Comparison of ENCODE assay signal across 24 mouse cellular contexts in genomic region chr1:177557856-177558255, GRCm38 (mm10).
A peak's percentile ranks its signal among the peaks of the same experiment; 100 is the strongest.
DNase-seq lines count a peak whose midpoint lies in the region; ATAC-seq and TF ChIP-seq lines count a peak whose summit lies in the region.
"Had no signal": no experiment of that assay in that cellular context is flagged by ENCODE, and none has a peak within 500 bp of the region (broad histone marks: within the 10 kb centered on the region; RNA-seq: fewer than 3 reads in every experiment).

No protein-coding gene starts in this region.

- H3K4me1 ChIP-seq in midbrain, embryonic 10.5 days = peaks cover 61% of the 10 kb centered on the region
- H3K4me1 ChIP-seq in midbrain, embryonic 13.5 days (replicated peaks) = peaks cover 29% of the 10 kb centered on the region
- peaks cover 19% of the 10 kb centered on the region for H3K4me1 ChIP-seq in intestine, embryonic 16.5 days (ENCODE audit: control insufficient read depth, insufficient read depth, low read length)
- H3K4me1 ChIP-seq in small intestine, adult 2 months (ENCODE audit: control insufficient read depth, insufficient read depth, insufficient read length, low read length) = peaks cover 22% of the 10 kb centered on the region
- H3K4me1 ChIP-seq in forebrain, postnatal 0 days (ENCODE audit: insufficient read depth) = peaks cover 10% of the 10 kb centered on the region

- no peak overlapping the region for H3K9ac ChIP-seq in midbrain, embryonic 13.5 days (replicated peaks)
- H3K9ac ChIP-seq in intestine, embryonic 16.5 days (ENCODE audit: low read depth, low read length) = no peak overlapping the region
- H3K9ac ChIP-seq in forebrain, postnatal 0 days = no peak overlapping the region
- H3K9ac ChIP-seq: embryonic facial prominence, embryonic 13.5 days; embryonic facial prominence, embryonic 15.5 days; forebrain, embryonic 12.5 days had no signal

- H3K36me3 ChIP-seq in midbrain, embryonic 10.5 days = no peaks in the 10 kb centered on the region
- no peaks in the 10 kb centered on the region for H3K36me3 ChIP-seq in midbrain, embryonic 13.5 days
- no peaks in the 10 kb centered on the region for H3K36me3 ChIP-seq in intestine, embryonic 16.5 days (ENCODE audit: control insufficient read depth, insufficient read depth, low read length)
- no peaks in the 10 kb centered on the region for H3K36me3 ChIP-seq in small intestine, adult 2 months (ENCODE audit: control insufficient read depth, insufficient read depth, low read length)
- H3K36me3 ChIP-seq in forebrain, postnatal 0 days (ENCODE audit: insufficient read depth) = no peaks in the 10 kb centered on the region
- H3K36me3 ChIP-seq: embryonic facial prominence, embryonic 13.5 days; embryonic facial prominence, embryonic 15.5 days; forebrain, embryonic 10.5 days; forebrain, embryonic 12.5 days had no signal

- H3K4me3 ChIP-seq in midbrain, embryonic 10.5 days = no peak overlapping the region
- H3K4me3 ChIP-seq in midbrain, embryonic 13.5 days (replicated peaks) = no peak overlapping the region
- H3K4me3 ChIP-seq in intestine, embryonic 16.5 days (ENCODE audit: low read length) = no peak overlapping the region
- H3K4me3 ChIP-seq in small intestine, adult 2 months (ENCODE audit: low read depth, low read length) = peak overlapping the region; percentile 7
- H3K4me3 ChIP-seq in forebrain, postnatal 0 days (ENCODE audit: low read depth, low read length) = no peak overlapping the region
- H3K4me3 ChIP-seq: embryonic facial prominence, embryonic 13.5 days; embryonic facial prominence, embryonic 15.5 days; erythroblast, embryonic 14.5 days; forebrain, embryonic 10.5 days; forebrain, embryonic 12.5 days had no signal

- ATAC-seq in midbrain, embryonic 13.5 days = no peak
- peak; percentile 94 for ATAC-seq in intestine, embryonic 16.5 days
- no peak for ATAC-seq in forebrain, postnatal 0 days
- ATAC-seq: forebrain, embryonic 14.5 days; forebrain, embryonic 16.5 days had no signal

- TF ChIP-seq CTCF in small intestine, adult 2 months (IDR thresholded peaks at IDR 0.05; ENCODE audit: extremely low read depth, insufficient read length, insufficient replicate concordance, low read depth, low read length) = no peak
- TF ChIP-seq CTCF in forebrain, postnatal 0 days (IDR thresholded peaks at IDR 0.05; ENCODE audit: low read depth) = no peak

- DNase-seq in midbrain, embryonic 10.5 days (ENCODE audit: low spot score) = no peak
- peak; percentile 86 for DNase-seq in large intestine, adult 2 months (ENCODE audit: low read depth, low spot score)
- no peak for DNase-seq in adrenal gland, postnatal 25 days
- DNase-seq in layer of hippocampus, adult 11-12 months (ENCODE audit: low spot score) = no peak
- DNase-seq in forebrain, postnatal 0 days = no peak
- DNase-seq: adrenal gland, adult 2 months; adrenal gland, postnatal 10 days; adrenal gland, postnatal 36 days; cerebellum, adult 18-20 months; cerebellum, adult 8-10 months; cerebellum, adult 9-11 months; cerebellum, postnatal 14 days; cerebellum, postnatal 36 days; embryo, embryonic 11 days had no signal

- peaks cover 3% of the 10 kb centered on the region; the same call in 1 of the 2 replicates for H3K27me3 ChIP-seq in midbrain, embryonic 10.5 days (ENCODE audit: low read depth, poor library complexity, severe bottlenecking)
- H3K27me3 ChIP-seq in midbrain, embryonic 13.5 days = 0 out of 2 replicates have a peak, but pooled peaks cover 5% of the 10 kb centered on the region
- no peaks in the 10 kb centered on the region for H3K27me3 ChIP-seq in intestine, embryonic 16.5 days (replicated peaks; ENCODE audit: control insufficient read depth, insufficient read depth, low read length)
- H3K27me3 ChIP-seq in small intestine, adult 2 months (ENCODE audit: control insufficient read depth, insufficient read depth, low read length) = no peaks in the 10 kb centered on the region
- no peaks in the 10 kb centered on the region for H3K27me3 ChIP-seq in forebrain, postnatal 0 days (ENCODE audit: insufficient read depth, low read length)
- H3K27me3 ChIP-seq: embryonic facial prominence, embryonic 15.5 days had no signal

- H3K9me3 ChIP-seq in midbrain, embryonic 10.5 days (replicated peaks) = no peaks in the 10 kb centered on the region
- no peaks in the 10 kb centered on the region for H3K9me3 ChIP-seq in midbrain, embryonic 13.5 days
- H3K9me3 ChIP-seq in intestine, embryonic 16.5 days (ENCODE audit: control insufficient read depth, low read length) = no peaks in the 10 kb centered on the region
- no peaks in the 10 kb centered on the region for H3K9me3 ChIP-seq in forebrain, postnatal 0 days (ENCODE audit: low read length)
- H3K9me3 ChIP-seq: embryonic facial prominence, embryonic 13.5 days; embryonic facial prominence, embryonic 15.5 days; forebrain, embryonic 10.5 days; forebrain, embryonic 12.5 days had no signal

- no peak for TF ChIP-seq POLR2A in small intestine, adult 2 months (IDR thresholded peaks at IDR 0.05; ENCODE audit: low read depth, low read length)

- H3K4me2 ChIP-seq in midbrain, embryonic 13.5 days (replicated peaks) = no peak overlapping the region
- peak overlapping the region; percentile 25; the same call in 1 of the 2 replicates for H3K4me2 ChIP-seq in intestine, embryonic 16.5 days (ENCODE audit: low read depth, low read length)
- H3K4me2 ChIP-seq in forebrain, postnatal 0 days (ENCODE audit: low read depth) = no peak overlapping the region
- H3K4me2 ChIP-seq: embryonic facial prominence, embryonic 13.5 days; embryonic facial prominence, embryonic 15.5 days; forebrain, embryonic 12.5 days had no signal

- WGBS in midbrain, embryonic 10.5 days = 90% methylated on average over 4 of the region's 4 CpGs
- 86% methylated on average over 4 of the region's 4 CpGs for WGBS in midbrain, embryonic 13.5 days
- WGBS in intestine, embryonic 16.5 days = 49% methylated on average over 4 of the region's 4 CpGs
- WGBS in large intestine, adult 2 months = 21% methylated on average over 4 of the region's 4 CpGs
- WGBS in small intestine, adult 2 months = 16% methylated on average over 4 of the region's 4 CpGs
- WGBS in forebrain, postnatal 0 days = 83% methylated on average over 4 of the region's 4 CpGs

- 0 out of 2 replicates have a peak overlapping the region, but pooled peaks have one; percentile 4 for H3K27ac ChIP-seq in midbrain, embryonic 10.5 days (replicated peaks)
- H3K27ac ChIP-seq in midbrain, embryonic 13.5 days = no peak overlapping the region
- peak overlapping the region; percentile 54 for H3K27ac ChIP-seq in intestine, embryonic 16.5 days (ENCODE audit: low read length)
- H3K27ac ChIP-seq in small intestine, adult 2 months (ENCODE audit: insufficient read depth, low read depth, low read length) = peak overlapping the region; percentile 77
- H3K27ac ChIP-seq in forebrain, postnatal 0 days (ENCODE audit: low read depth, low read length) = no peak overlapping the region
- H3K27ac ChIP-seq: embryonic facial prominence, embryonic 13.5 days; embryonic facial prominence, embryonic 15.5 days; forebrain, embryonic 10.5 days; forebrain, embryonic 12.5 days had no signal

Comparison
In these comparisons a context has a peak if more than half of its experiments do, and no peak if none do; other contexts are left out.
1. H3K27ac ChIP-seq: peak in midbrain, embryonic 10.5 days (single experiment), intestine, embryonic 16.5 days (single experiment) and small intestine, adult 2 months (single experiment); none in midbrain, embryonic 13.5 days (single experiment) and forebrain, postnatal 0 days (single experiment).